Mouse (Mus musculus) brain, adult 2 months (tissue): ENCODE measurements around the gene Prickle1.

ENCODE experiments used
- DNase-seq: peaks from one replicate; pipeline ENCODE4 v3.0.0; 2011; ENCODE audit warnings: low read depth, low spot score

The Prickle1 gene

GRCm38 (mm10) chr15:93554203-93554851 lies 41.4 kb downstream of the Prickle1 start:
- no peak for DNase-seq

- DNase-seq = peak; percentile 39
These were observed 43.5 kb downstream of the Prickle1 start for GRCm38 (mm10) chr15:93552169-93552568.

GRCm38 (mm10) chr15:93548297-93548696 lies 47.4 kb downstream of the Prickle1 start:
- no peak for DNase-seq

GRCm38 (mm10) chr15:93539415-93539814 lies 56.3 kb downstream of the Prickle1 start:
- no peak for DNase-seq

GRCm38 (mm10) chr15:93538551-93539205 lies 57.0 kb downstream of the Prickle1 start:
- DNase-seq = peak; percentile 70

GRCm38 (mm10) chr15:93537745-93538144 lies 57.9 kb downstream of the Prickle1 start:
- peak; percentile 50 for DNase-seq

GRCm38 (mm10) chr15:93536191-93536590 lies 59.5 kb downstream of the Prickle1 start:
- DNase-seq = no peak

GRCm38 (mm10) chr15:93530703-93531032 lies 65.0 kb downstream of the Prickle1 start:
- DNase-seq = no peak

- DNase-seq = peak; percentile 81
These were observed 65.6 kb downstream of the Prickle1 start for GRCm38 (mm10) chr15:93529831-93530702.

GRCm38 (mm10) chr15:93525305-93525917 lies 70.3 kb downstream of the Prickle1 start:
- DNase-seq = no peak

- DNase-seq = no peak
These were observed 73.9 kb downstream of the Prickle1 start for GRCm38 (mm10) chr15:93521787-93522180.

GRCm38 (mm10) chr15:93521088-93521786 lies 74.5 kb downstream of the Prickle1 start:
- DNase-seq = no peak

GRCm38 (mm10) chr15:93519836-93520826 lies 75.6 kb downstream of the Prickle1 start:
- DNase-seq = peak; percentile 60

GRCm38 (mm10) chr15:93518941-93519835 lies 76.5 kb downstream of the Prickle1 start:
- peak; percentile 80 for DNase-seq

- peak; percentile 51 for DNase-seq
These were observed 77.4 kb downstream of the Prickle1 start for GRCm38 (mm10) chr15:93518143-93518902.

GRCm38 (mm10) chr15:93517022-93517565 lies 78.6 kb downstream of the Prickle1 start:
- no peak for DNase-seq

- no peak for DNase-seq
These were observed 80.4 kb downstream of the Prickle1 start for GRCm38 (mm10) chr15:93515316-93515715.

- peak; percentile 49 for DNase-seq
These were observed 81.8 kb downstream of the Prickle1 start for GRCm38 (mm10) chr15:93513939-93514341.
